In genomic region chr12:75629618-75630017, GRCm38 (mm10) we compare ENCODE assay signal across 22 mouse cellular contexts. TPM values are rescaled to one million over a fixed set of nuclear protein-coding genes. Genes with fewer than 3 reads are reported as not detected.
A peak's percentile ranks its signal among the peaks of the same experiment; 100 is the strongest.
DNase-seq lines count a peak whose midpoint lies in the region; ATAC-seq and TF ChIP-seq lines count a peak whose summit lies in the region.
"Had no signal": no experiment of that assay in that cellular context is flagged by ENCODE, and none has a peak within 500 bp of the region (broad histone marks: within the 10 kb centered on the region; RNA-seq: fewer than 3 reads in every experiment).

No protein-coding gene starts in this region.

- H3K4me1 ChIP-seq in kidney, postnatal 0 days (replicated peaks; ENCODE audit: insufficient read depth, low read length), result no peaks in the 10 kb centered on the region
- H3K4me1 ChIP-seq in midbrain, postnatal 0 days (ENCODE audit: insufficient read depth, low read length), result no peaks in the 10 kb centered on the region
- H3K4me1 ChIP-seq in midbrain, embryonic 14.5 days (ENCODE audit: control insufficient read depth, insufficient read depth, low read length), result no peaks in the 10 kb centered on the region
- H3K4me1 ChIP-seq: forebrain, embryonic 12.5 days; hindbrain, embryonic 15.5 days; limb, embryonic 13.5 days; neural tube, embryonic 12.5 days had no signal

- no peaks in the 10 kb centered on the region for H3K27me3 ChIP-seq in kidney, postnatal 0 days (ENCODE audit: insufficient read depth, low read length)
- H3K27me3 ChIP-seq in midbrain, postnatal 0 days (ENCODE audit: insufficient read depth, low read length), result no peaks in the 10 kb centered on the region
- H3K27me3 ChIP-seq in midbrain, embryonic 14.5 days (ENCODE audit: control insufficient read depth, insufficient read depth, low read length), result no peaks in the 10 kb centered on the region
- H3K27me3 ChIP-seq: forebrain, embryonic 12.5 days; heart, embryonic 13.5 days; hindbrain, embryonic 15.5 days; limb, embryonic 13.5 days; neural tube, embryonic 12.5 days had no signal

- intact Hi-C loops in gastrocnemius, adult 2 months (cut with DNase I), result no loop called here

- H3K4me3 ChIP-seq in gastrocnemius, adult 2 months, result no peak overlapping the region
- H3K4me3 ChIP-seq in kidney, postnatal 0 days (replicated peaks; ENCODE audit: low read depth, low read length), result no peak overlapping the region
- H3K4me3 ChIP-seq in midbrain, postnatal 0 days (ENCODE audit: low read depth, low read length), result no peak overlapping the region
- H3K4me3 ChIP-seq in midbrain, embryonic 14.5 days (replicated peaks; ENCODE audit: low read depth, low read length), result no peak overlapping the region
- H3K4me3 ChIP-seq: forebrain, embryonic 12.5 days; heart, embryonic 13.5 days; hindbrain, embryonic 15.5 days; limb, embryonic 13.5 days; neural tube, embryonic 12.5 days had no signal

- H3K9ac ChIP-seq in kidney, postnatal 0 days (ENCODE audit: low read depth, low read length), result no peak overlapping the region
- H3K9ac ChIP-seq in midbrain, postnatal 0 days (replicated peaks; ENCODE audit: low read length, poor library complexity, severe bottlenecking), result no peak overlapping the region
- no peak overlapping the region for H3K9ac ChIP-seq in midbrain, embryonic 14.5 days (replicated peaks; ENCODE audit: low read length)
- H3K9ac ChIP-seq: forebrain, embryonic 12.5 days; heart, embryonic 13.5 days; hindbrain, embryonic 15.5 days; limb, embryonic 13.5 days; neural tube, embryonic 12.5 days had no signal

- DNase-seq in gastrocnemius, adult 2 months, result no peak
- no peak for DNase-seq in gastrocnemius, postnatal 25 days
- no peak for DNase-seq in kidney, postnatal 0 days (ENCODE audit: low spot score)
- DNase-seq in kidney, postnatal 10 days, result no peak
- DNase-seq in midbrain, postnatal 0 days (ENCODE audit: low spot score), result no peak
- no peak for DNase-seq in midbrain, embryonic 14.5 days
- no peak for DNase-seq in left cerebral cortex, adult 11 months (ENCODE audit: low spot score)
- DNase-seq: adrenal gland, postnatal 14 days; cerebellum, adult 9-11 months; heart, postnatal 4 days; kidney, adult 18-20 months; kidney, postnatal 36 days; layer of hippocampus, adult 9-11 months; thymus, postnatal 25 days had no signal

- TF ChIP-seq CTCF in gastrocnemius, adult 2 months (IDR thresholded peaks at IDR 0.05), result peak; percentile 24; the same call in 1 of the 2 replicates
- peak; percentile 40 for TF ChIP-seq CTCF in kidney, postnatal 0 days (IDR thresholded peaks at IDR 0.05; ENCODE audit: low read depth)
- TF ChIP-seq CTCF in midbrain, postnatal 0 days (IDR thresholded peaks at IDR 0.05), result peak; percentile 33; the same call in 1 of the 2 replicates

- no peak overlapping the region for H3K4me2 ChIP-seq in kidney, postnatal 0 days (ENCODE audit: low read length)
- no peak overlapping the region for H3K4me2 ChIP-seq in midbrain, postnatal 0 days (ENCODE audit: low read depth, low read length, poor library complexity, severe bottlenecking)
- H3K4me2 ChIP-seq in midbrain, embryonic 14.5 days (ENCODE audit: low read length), result no peak overlapping the region
- H3K4me2 ChIP-seq: forebrain, embryonic 12.5 days; heart, embryonic 13.5 days; hindbrain, embryonic 15.5 days; limb, embryonic 13.5 days; midbrain, embryonic 11.5 days; neural tube, embryonic 12.5 days had no signal

- H3K36me3 ChIP-seq in kidney, postnatal 0 days (ENCODE audit: insufficient read depth, low read length), result no peaks in the 10 kb centered on the region
- no peaks in the 10 kb centered on the region for H3K36me3 ChIP-seq in midbrain, postnatal 0 days (ENCODE audit: insufficient read depth, low read length)
- peaks cover 10% of the 10 kb centered on the region; the same call in 1 of the 2 replicates for H3K36me3 ChIP-seq in midbrain, embryonic 14.5 days (ENCODE audit: control insufficient read depth, insufficient read depth, low read length)
- H3K36me3 ChIP-seq: hindbrain, embryonic 15.5 days; neural tube, embryonic 12.5 days had no signal

- no peak overlapping the region for H3K27ac ChIP-seq in gastrocnemius, adult 2 months
- H3K27ac ChIP-seq in kidney, postnatal 0 days, result no peak overlapping the region
- no peak overlapping the region for H3K27ac ChIP-seq in midbrain, postnatal 0 days (ENCODE audit: low read depth, low read length)
- no peak overlapping the region for H3K27ac ChIP-seq in midbrain, embryonic 14.5 days (replicated peaks; ENCODE audit: low read depth, low read length)
- H3K27ac ChIP-seq: forebrain, embryonic 12.5 days; heart, embryonic 13.5 days; hindbrain, embryonic 15.5 days; limb, embryonic 13.5 days; neural tube, embryonic 12.5 days had no signal

- H3K9me3 ChIP-seq in kidney, postnatal 0 days (replicated peaks; ENCODE audit: low read length), result no peaks in the 10 kb centered on the region
- no peaks in the 10 kb centered on the region for H3K9me3 ChIP-seq in midbrain, postnatal 0 days (ENCODE audit: low read length)
- H3K9me3 ChIP-seq in midbrain, embryonic 14.5 days (ENCODE audit: control insufficient read depth, low read length), result no peaks in the 10 kb centered on the region
- H3K9me3 ChIP-seq: forebrain, embryonic 12.5 days; hindbrain, embryonic 15.5 days; limb, embryonic 13.5 days; neural tube, embryonic 12.5 days had no signal

- ATAC-seq in kidney, postnatal 0 days (replicated peaks; ENCODE audit: low FRiP score, low read depth), result no peak
- no peak for ATAC-seq in midbrain, postnatal 0 days (ENCODE audit: low FRiP score)
- no peak for ATAC-seq in midbrain, embryonic 14.5 days (ENCODE audit: low FRiP score, low TSS enrichment)
- ATAC-seq: activated CD4-positive, CD25-positive, alpha-beta regulatory T cell, adult 4 months; CD4-positive, CD25-positive, alpha-beta regulatory T cell, adult 4 months had no signal

- 63% methylated on average over 1 of the region's 1 CpGs for WGBS in kidney, postnatal 0 days
- WGBS in midbrain, postnatal 0 days, result 52% methylated on average over 1 of the region's 1 CpGs
- 74% methylated on average over 1 of the region's 1 CpGs for WGBS in midbrain, embryonic 14.5 days

RNA-seq across cellular contexts. Expression of gene Ppp2r5e, which starts 33.6 kb away (rescaled TPM):
- total RNA-seq in gastrocnemius, adult 2 months (2021), result 10 to 100 TPM; 32.2 to 34.3 TPM
- total RNA-seq in gastrocnemius, postnatal 25 days (2021), result 10 to 100 TPM; 25.3 to 26.7 TPM
- polyA plus RNA-seq in kidney, postnatal 0 days (2015; fragmentation: Nextera tagmentation; extraction: Ambion mirVana), result 12.7 and 16.0 TPM in 2 replicates
- 32.9 and 45.7 TPM in 2 replicates for total RNA-seq in midbrain, postnatal 0 days (2014; rRNA removed)
- polyA plus RNA-seq in midbrain, postnatal 0 days (2015; fragmentation: Nextera tagmentation; extraction: Ambion mirVana), result 20.5 and 22.8 TPM in 2 replicates
- 29.0 and 30.3 TPM in 2 replicates for polyA plus RNA-seq in midbrain, embryonic 14.5 days (2014; fragmentation: Nextera tagmentation; extraction: Ambion mirVana)

RNA-seq across cellular contexts. Expression of gene Wdr89, which starts 39.7 kb away (rescaled TPM):
- 1 to 10 TPM; 1.9 to 2.8 TPM for total RNA-seq in gastrocnemius, adult 2 months (2021)
- total RNA-seq in gastrocnemius, postnatal 25 days (2021), result 1 to 10 TPM; 1.6 to 1.7 TPM
- polyA plus RNA-seq in kidney, postnatal 0 days (2015; fragmentation: Nextera tagmentation; extraction: Ambion mirVana), result 9.9 and 10.6 TPM in 2 replicates
- 3.3 and 3.5 TPM in 2 replicates for total RNA-seq in midbrain, postnatal 0 days (2014; rRNA removed)
- 2.9 and 3.5 TPM in 2 replicates for polyA plus RNA-seq in midbrain, postnatal 0 days (2015; fragmentation: Nextera tagmentation; extraction: Ambion mirVana)
- 5.4 and 6.2 TPM in 2 replicates for polyA plus RNA-seq in midbrain, embryonic 14.5 days (2014; fragmentation: Nextera tagmentation; extraction: Ambion mirVana)
